8 mouse cellular contexts compared by ENCODE assay signal in the genomic region with DNA sequence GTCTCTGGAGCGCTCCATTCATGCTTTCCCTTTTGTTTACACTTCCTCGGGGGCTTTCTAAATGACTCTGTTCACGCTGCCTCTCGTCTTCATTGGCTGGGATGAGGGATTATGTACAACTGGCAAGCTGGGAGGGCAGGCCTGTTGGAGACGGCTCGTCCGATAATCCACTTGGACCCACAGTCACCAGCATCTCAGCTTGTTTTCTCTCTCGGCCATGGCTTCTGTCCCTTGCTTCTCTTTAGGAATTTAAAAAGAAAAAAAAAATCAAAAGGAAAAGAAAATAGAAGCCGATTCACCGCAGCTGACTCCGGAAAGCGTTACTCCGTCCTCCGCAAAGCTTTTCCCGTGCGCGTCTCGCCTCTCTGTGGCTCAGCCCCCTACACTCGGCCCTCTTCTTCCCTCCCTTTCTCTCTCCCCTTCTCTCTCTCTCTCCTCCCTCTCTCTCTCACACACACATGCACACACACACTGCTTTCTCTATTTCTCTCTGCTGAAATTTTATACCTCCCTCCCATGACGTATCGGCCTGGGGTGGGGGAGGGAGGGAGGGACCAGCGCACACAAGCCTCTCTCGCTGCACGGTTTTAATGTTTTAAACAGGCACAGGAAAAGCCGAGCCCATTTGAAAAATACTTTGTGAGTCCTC. TPM values are rescaled to one million over a fixed set of nuclear protein-coding genes. Genes with fewer than 3 reads are reported as not detected.
A peak's percentile ranks its signal among the peaks of the same experiment; 100 is the strongest.
DNase-seq lines count a peak whose midpoint lies in the region; ATAC-seq and TF ChIP-seq lines count a peak whose summit lies in the region.

Tgfb3 (minus strand) TSS at position 489 of the 649 bp plus-strand sequence.

- peak within 1 kb of the TSS; percentile 70 for H3K9ac ChIP-seq in forebrain, embryonic 14.5 days (ENCODE audit: low read length)
- H3K9ac ChIP-seq in hindbrain, embryonic 11.5 days (ENCODE audit: low read depth, low read length): peak within 1 kb of the TSS; percentile 72
- H3K9ac ChIP-seq in limb, embryonic 13.5 days: peak within 1 kb of the TSS; percentile 80
- peak within 1 kb of the TSS; percentile 70 for H3K9ac ChIP-seq in midbrain, embryonic 16.5 days (ENCODE audit: low read depth, low read length)

- TF ChIP-seq POLR2A in bone marrow macrophage, adult 2 months (IDR thresholded peaks at IDR 0.05; ENCODE audit: borderline replicate concordance, low read depth, low read length): no peak

- H3K9me3 ChIP-seq in forebrain, embryonic 14.5 days (replicated peaks; ENCODE audit: control insufficient read depth, low read length): no peaks in the 10 kb centered on the region
- no peaks in the 10 kb centered on the region for H3K9me3 ChIP-seq in hindbrain, embryonic 11.5 days (ENCODE audit: control insufficient read depth, low read length)
- H3K9me3 ChIP-seq in limb, embryonic 13.5 days: no peaks in the 10 kb centered on the region
- no peaks in the 10 kb centered on the region for H3K9me3 ChIP-seq in midbrain, embryonic 16.5 days (replicated peaks; ENCODE audit: control insufficient read depth, low read length, poor library complexity, severe bottlenecking)

- WGBS in forebrain, embryonic 14.5 days: under 1% methylated on average over 25 of the region's 25 CpGs
- WGBS in hindbrain, embryonic 11.5 days: under 1% methylated on average over 25 of the region's 25 CpGs
- under 1% methylated on average over 25 of the region's 25 CpGs for whole genome bisulfite sequencing in limb, embryonic 13.5 days
- WGBS in midbrain, embryonic 16.5 days: 0% methylated on average over 25 of the region's 25 CpGs

- H3K36me3 ChIP-seq in forebrain, embryonic 14.5 days (ENCODE audit: control insufficient read depth, insufficient read depth, low read length): no peaks in the 10 kb centered on the region
- no peaks in the 10 kb centered on the region for H3K36me3 ChIP-seq in hindbrain, embryonic 11.5 days (ENCODE audit: control insufficient read depth, insufficient read depth, low read length)
- peaks cover 12% of the 10 kb centered on the region for H3K36me3 ChIP-seq in limb, embryonic 13.5 days
- H3K36me3 ChIP-seq in midbrain, embryonic 16.5 days (ENCODE audit: control insufficient read depth, insufficient read depth, low read length): no peaks in the 10 kb centered on the region

- peak; percentile 50 for DNase-seq in ovary, adult 18-20 months (ENCODE audit: low spot score)
- no peak for DNase-seq in ovary, postnatal 14 days (ENCODE audit: low spot score)
- peak; percentile 77 for DNase-seq in forebrain, embryonic 14.5 days (ENCODE audit: low spot score)
- DNase-seq in hindbrain, embryonic 11.5 days (ENCODE audit: low spot score): peak; percentile 72
- peak; percentile 45 for DNase-seq in thymus, postnatal 4 days

- peak within 1 kb of the TSS; percentile 93 for H3K4me2 ChIP-seq in forebrain, embryonic 14.5 days (ENCODE audit: low read length)
- H3K4me2 ChIP-seq in hindbrain, embryonic 11.5 days (replicated peaks; ENCODE audit: low read depth, low read length): peak within 1 kb of the TSS; percentile 86
- peak within 1 kb of the TSS; percentile 97 for H3K4me2 ChIP-seq in limb, embryonic 13.5 days (replicated peaks)
- peak within 1 kb of the TSS; percentile 97 for H3K4me2 ChIP-seq in midbrain, embryonic 16.5 days (ENCODE audit: low read length)

- TF ChIP-seq CTCF in bone marrow macrophage, adult 2 months (IDR thresholded peaks at IDR 0.05; ENCODE audit: low read depth, low read length): no peak

- peak; percentile 61 for ATAC-seq in forebrain, embryonic 14.5 days
- ATAC-seq in hindbrain, embryonic 11.5 days (ENCODE audit: low FRiP score): peak; percentile 48
- peak; percentile 87 for ATAC-seq in limb, embryonic 13.5 days (ENCODE audit: low FRiP score, low read depth)
- ATAC-seq in midbrain, embryonic 16.5 days: peak; percentile 47

- peaks cover 2% of the 10 kb centered on the region for H3K4me1 ChIP-seq in bone marrow macrophage, adult 2 months (ENCODE audit: control insufficient read depth, insufficient read depth, low read length)
- H3K4me1 ChIP-seq in forebrain, embryonic 14.5 days (ENCODE audit: control insufficient read depth, insufficient read depth, low read length): peaks cover 22% of the 10 kb centered on the region
- H3K4me1 ChIP-seq in hindbrain, embryonic 11.5 days (replicated peaks; ENCODE audit: control insufficient read depth, insufficient read depth, low read length): peaks cover 10% of the 10 kb centered on the region
- H3K4me1 ChIP-seq in limb, embryonic 13.5 days: peaks cover 60% of the 10 kb centered on the region
- H3K4me1 ChIP-seq in midbrain, embryonic 16.5 days (ENCODE audit: control insufficient read depth, insufficient read depth, low read length): peaks cover 21% of the 10 kb centered on the region

- H3K4me3 ChIP-seq in bone marrow macrophage, adult 2 months (ENCODE audit: insufficient read depth, low read length): peak within 1 kb of the TSS; percentile 70
- H3K4me3 ChIP-seq in forebrain, embryonic 14.5 days (ENCODE audit: low read depth, low read length): peak within 1 kb of the TSS; percentile 48
- H3K4me3 ChIP-seq in hindbrain, embryonic 11.5 days (ENCODE audit: low read depth, low read length): peak within 1 kb of the TSS; percentile 55
- H3K4me3 ChIP-seq in limb, embryonic 13.5 days: peak within 1 kb of the TSS; percentile 58
- H3K4me3 ChIP-seq in midbrain, embryonic 16.5 days (ENCODE audit: low read depth, low read length): peak within 1 kb of the TSS; percentile 55

- no peaks in the 10 kb centered on the region for H3K27me3 ChIP-seq in forebrain, embryonic 14.5 days (replicated peaks; ENCODE audit: control insufficient read depth, insufficient read depth, low read length)
- peaks cover 7% of the 10 kb centered on the region; the same call in 1 of the 2 replicates for H3K27me3 ChIP-seq in hindbrain, embryonic 11.5 days (ENCODE audit: control insufficient read depth, insufficient read depth, low read length)
- H3K27me3 ChIP-seq in limb, embryonic 13.5 days: no peaks in the 10 kb centered on the region
- H3K27me3 ChIP-seq in midbrain, embryonic 16.5 days (ENCODE audit: control insufficient read depth, insufficient read depth, low read depth, low read length): peaks cover 2% of the 10 kb centered on the region; the same call in 1 of the 2 replicates

- no peak within 1 kb of the TSS for H3K27ac ChIP-seq in bone marrow macrophage, adult 2 months (ENCODE audit: insufficient read depth, low read depth, low read length)
- H3K27ac ChIP-seq in forebrain, embryonic 14.5 days (ENCODE audit: low read depth, low read length): peak within 1 kb of the TSS; percentile 58
- peak within 1 kb of the TSS; percentile 51; the same call in 1 of the 2 replicates for H3K27ac ChIP-seq in hindbrain, embryonic 11.5 days (ENCODE audit: low read depth, low read length)
- H3K27ac ChIP-seq in limb, embryonic 13.5 days: peak within 1 kb of the TSS; percentile 99
- H3K27ac ChIP-seq in midbrain, embryonic 16.5 days (ENCODE audit: low read length): peak within 1 kb of the TSS; percentile 43

RNA-seq across cellular contexts. Expression of gene Tgfb3, which starts in this region (rescaled TPM):
- 0.86 and 1.1 TPM in 2 replicates for polyA plus RNA-seq in bone marrow macrophage, adult 2 months (2012; ENCODE audit: insufficient read depth, insufficient read length, missing spikeins)
- polyA plus RNA-seq in forebrain, embryonic 14.5 days (2014; fragmentation: Nextera tagmentation; extraction: Ambion mirVana): 4.0 and 5.1 TPM in 2 replicates
- polyA plus RNA-seq in hindbrain, embryonic 11.5 days (2014; fragmentation: Nextera tagmentation; extraction: Ambion mirVana): 5.7 and 6.0 TPM in 2 replicates
- 67.8 and 73.3 TPM in 2 replicates for polyA plus RNA-seq in limb, embryonic 13.5 days (2015; fragmentation: Nextera tagmentation; extraction: Ambion mirVana)
- 4.0 and 4.1 TPM in 2 replicates for polyA plus RNA-seq in midbrain, embryonic 16.5 days (2015; fragmentation: Nextera tagmentation; extraction: Ambion mirVana)
